Mouse (Mus musculus) heart, embryonic 12.5 days (tissue): ENCODE results near the gene Cd44. TPM values are rescaled to one million over a fixed set of nuclear protein-coding genes. Genes with fewer than 3 reads are reported as not detected.

Source experiments
- ATAC-seq: fragments of 200-750 bp; cut with Nextera tagmentation; 2 replicates; pipeline ENCODE4 v1.8.0; 2017; ENCODE audit warnings: moderate TSS enrichment, moderate library complexity; ENCODE audit not compliant: insufficient number of reproducible peaks, low FRiP score
- H3K27ac ChIP-seq: fragments of 300-500 bp; sonication (generic); 2 replicates; pipeline ENCODE4 v1.5.1; 2016; ENCODE audit warnings: mild to moderate bottlenecking, moderate library complexity; ENCODE audit not compliant: poor library complexity, severe bottlenecking
- H3K27me3 ChIP-seq: fragments of 300-500 bp; sonication (generic); replicated peaks from 2 replicates; pipeline ENCODE4 v1.6.1; 2016; ENCODE audit warnings: mild to moderate bottlenecking, moderate library complexity
- H3K36me3 ChIP-seq: fragments of 300-500 bp; sonication (generic); 2 replicates; pipeline ENCODE4 v1.6.1; 2016; ENCODE audit warnings: mild to moderate bottlenecking, moderate library complexity
- H3K4me1 ChIP-seq: fragments of 300-500 bp; sonication (generic); replicated peaks from 2 replicates; pipeline ENCODE4 v1.6.1; 2016; ENCODE audit warnings: mild to moderate bottlenecking
- H3K4me2 ChIP-seq: fragments of 300-500 bp; sonication (generic); 2 replicates; pipeline ENCODE4 v1.6.1; 2016; ENCODE audit warnings: mild to moderate bottlenecking, moderate library complexity
- H3K4me3 ChIP-seq: fragments of 300-500 bp; sonication (generic); 2 replicates; pipeline ENCODE4 v1.5.1; 2016; ENCODE audit warnings: mild to moderate bottlenecking
- H3K9ac ChIP-seq: fragments of 300-500 bp; sonication (generic); 2 replicates; pipeline ENCODE4 v1.6.1; 2016; ENCODE audit warnings: mild to moderate bottlenecking, moderate library complexity
- H3K9me3 ChIP-seq: fragments of 300-500 bp; sonication (generic); replicated peaks from 2 replicates; pipeline ENCODE4 v1.6.1; 2016; ENCODE audit warnings: mild to moderate bottlenecking, moderate library complexity
- WGBS: fragments of 180-500 bp; shearing (Covaris S2); methylation state at CpG from one replicate; pipeline ENCODE4 v1.1.7; 2016; 5-methylcytosine and 5-hydroxymethylcytosine counted together
- polyA plus RNA-seq: library from polyadenylated mRNA; unstranded; fragments of >200 nt; fragmentation: Nextera tagmentation; extraction: Ambion mirVana; gene quantifications from 2 replicates; pipeline ENCODE4 v1.2.1, GENCODE M21; 2016

Cd44 gene
- polyA plus RNA-seq, 1 experiment from 2014 or later = 30.2 TPM

DNA sequence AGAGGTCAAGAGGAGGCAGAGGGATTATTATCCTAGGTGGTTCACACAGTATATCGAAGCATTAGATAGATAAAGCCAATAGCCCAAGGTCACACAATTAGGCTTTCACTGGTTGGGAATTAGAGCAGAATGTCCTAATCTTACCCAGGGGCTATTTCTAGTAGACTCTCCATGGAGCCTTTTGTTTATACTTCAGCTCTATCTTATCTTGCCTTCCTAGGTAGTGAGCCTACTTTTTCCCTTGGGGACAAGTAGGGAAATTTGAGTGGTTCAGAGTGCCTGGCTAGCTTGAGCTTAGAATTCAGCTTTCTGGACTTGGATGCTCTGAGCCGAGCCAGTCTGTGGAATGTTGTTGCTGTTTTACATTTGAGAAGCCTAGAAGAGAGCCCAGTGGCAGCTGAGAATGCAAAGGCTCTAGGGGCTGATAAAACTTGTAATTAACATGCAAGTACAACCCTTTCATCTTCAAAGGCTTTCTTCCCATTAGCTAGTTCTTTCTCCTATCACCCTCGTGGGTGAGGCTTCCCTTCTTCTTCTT lies 12.7 kb downstream of the Cd44 start:
- no peak overlapping the region for H3K4me3 ChIP-seq
- peaks cover 52% of the 10 kb centered on the region for H3K4me1 ChIP-seq
- H3K9me3 ChIP-seq = no peaks in the 10 kb centered on the region
- 4% methylated on average over 3 of the region's 3 CpGs for WGBS
- peak; percentile 36; the same call in 1 of the 2 replicates for ATAC-seq
- H3K36me3 ChIP-seq = no peaks in the 10 kb centered on the region
- peak overlapping the region; percentile 82 for H3K27ac ChIP-seq
- H3K9ac ChIP-seq = no peak overlapping the region
- H3K4me2 ChIP-seq = peak overlapping the region; percentile 39
- H3K27me3 ChIP-seq = no peaks in the 10 kb centered on the region

DNA sequence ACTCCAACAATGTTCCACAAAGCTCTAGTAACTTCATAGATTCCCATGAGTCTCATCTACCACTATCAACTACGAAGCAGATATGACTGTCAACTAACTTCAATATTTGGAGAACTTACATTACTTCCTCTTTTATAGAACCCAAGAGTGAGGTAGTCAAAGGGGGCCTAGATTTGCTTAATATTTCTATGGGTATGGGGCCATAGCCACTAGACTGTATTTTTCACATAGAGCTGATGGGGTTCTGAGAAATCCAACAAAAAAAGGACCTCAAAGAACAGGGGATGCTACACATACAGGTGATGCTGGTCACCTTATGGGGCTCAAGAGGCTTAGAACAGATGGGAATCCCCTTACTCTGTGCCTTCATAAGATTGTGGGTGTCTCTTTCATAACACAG lies 14.3 kb downstream of the Cd44 start:
- Histone ChIP-seq H3K4me1 (peaks cover 51% of the 10 kb centered on the region), H3K27ac (no peak overlapping the region), H3K36me3 (no peaks in the 10 kb centered on the region), H3K4me3 (no peak overlapping the region), H3K9me3 (no peaks in the 10 kb centered on the region), H3K27me3 (no peaks in the 10 kb centered on the region), H3K9ac (no peak overlapping the region), H3K4me2 (no peak overlapping the region)
- WGBS = 89% methylated on average over 1 of the region's 1 CpGs
- no peak for ATAC-seq

DNA sequence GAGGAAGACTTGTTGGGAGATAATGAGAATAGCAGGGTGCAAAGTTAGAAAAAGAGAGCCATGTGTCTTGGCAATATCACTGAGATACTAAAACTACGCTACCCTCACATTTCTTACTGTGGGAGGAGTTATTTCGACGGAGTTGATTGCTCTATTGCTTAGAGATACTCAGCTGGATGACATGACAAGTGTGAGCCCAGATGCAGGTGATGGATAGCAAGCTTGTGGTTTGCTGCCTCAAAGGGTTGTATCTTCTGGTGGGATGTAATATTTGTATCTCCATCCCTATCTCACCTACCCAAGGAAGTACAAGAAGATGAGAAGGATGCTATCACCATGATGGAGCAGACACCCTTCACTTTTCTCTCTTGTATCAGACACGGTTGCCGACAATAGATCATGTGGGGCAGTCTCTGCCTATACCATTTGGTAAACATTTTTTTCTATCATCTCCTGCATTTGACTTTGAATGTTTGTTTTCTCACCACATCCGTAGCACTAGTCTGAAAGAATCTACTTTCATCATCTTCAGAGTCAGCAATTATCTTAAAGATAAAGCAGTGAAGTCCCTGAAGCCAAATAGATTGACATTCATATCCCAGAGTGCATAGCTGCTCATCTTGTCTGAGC lies 15.0 kb downstream of the Cd44 start:
- Histone ChIP-seq H3K36me3 (no peaks in the 10 kb centered on the region), H3K4me3 (no peak overlapping the region), H3K27ac (no peak overlapping the region), H3K4me1 (peaks cover 52% of the 10 kb centered on the region), H3K9ac (no peak overlapping the region), H3K9me3 (no peaks in the 10 kb centered on the region), H3K27me3 (no peaks in the 10 kb centered on the region), H3K4me2 (no peak overlapping the region)
- WGBS = 80% methylated on average over 6 of the region's 6 CpGs
- no peak for ATAC-seq

DNA sequence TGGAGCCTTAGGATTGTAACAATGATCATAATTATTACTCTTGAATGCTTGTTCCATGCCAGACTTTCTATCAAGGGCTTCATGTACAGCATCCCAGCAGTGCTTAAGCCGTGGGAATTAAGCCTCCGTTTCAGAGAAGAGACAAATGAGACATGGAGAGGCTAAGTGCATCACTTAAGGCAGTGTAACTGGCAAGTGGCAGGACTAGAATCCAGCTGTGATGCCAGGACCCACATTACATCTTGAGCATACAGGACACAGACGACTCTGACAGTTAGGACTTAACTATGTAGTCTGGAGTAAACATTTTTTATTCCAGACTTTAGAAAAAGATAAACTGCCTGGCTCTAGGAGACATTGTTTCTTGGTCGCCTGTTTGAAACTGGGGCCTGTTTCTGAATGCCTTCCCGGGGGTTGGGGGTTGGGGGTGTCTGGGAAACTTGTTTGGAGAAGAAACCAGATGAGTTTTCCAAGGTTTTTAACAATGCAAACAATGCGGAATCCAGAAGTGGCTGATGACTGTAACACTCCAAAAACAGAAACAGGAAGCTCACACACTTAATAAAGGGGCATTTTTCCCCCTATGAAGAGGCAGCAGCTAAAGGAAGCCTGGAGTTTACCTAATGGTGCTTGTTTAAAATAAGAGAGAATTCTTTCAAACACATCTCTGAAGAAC lies 18.7 kb downstream of the Cd44 start:
- Histone ChIP-seq H3K4me3 (no peak overlapping the region), H3K4me2 (0 out of 2 replicates have a peak overlapping the region, but pooled peaks have one; percentile 10)

DNA sequence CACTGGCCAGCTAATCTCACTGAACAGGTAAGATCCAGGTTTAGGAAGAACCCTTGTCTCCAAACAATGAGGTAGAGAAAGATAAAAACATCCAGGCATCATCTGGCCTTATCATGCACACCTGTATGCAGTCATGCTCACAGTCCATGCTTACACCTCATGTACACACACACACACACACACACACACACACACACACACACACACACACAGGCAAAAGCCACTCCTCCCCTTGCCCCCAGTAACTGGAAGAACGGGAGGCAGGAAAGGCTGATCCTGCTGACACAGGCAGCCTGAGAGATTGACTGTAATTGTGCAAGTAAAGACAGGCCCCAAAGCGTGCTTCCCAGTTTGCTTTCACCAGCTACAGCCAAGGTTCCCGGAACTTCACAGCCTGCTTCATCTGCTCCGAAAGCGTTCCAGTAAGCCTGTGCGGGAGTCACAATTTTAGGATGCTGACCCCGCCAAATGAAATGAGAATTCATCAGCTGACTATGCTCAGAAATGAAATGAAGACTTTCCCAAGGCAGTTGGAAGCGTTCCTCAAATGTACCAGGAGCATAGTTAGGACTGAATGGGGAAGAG lies 19.4 kb downstream of the Cd44 start:
- Histone ChIP-seq H3K4me3 (no peak overlapping the region), H3K4me2 (no peak overlapping the region), H3K27me3 (no peaks in the 10 kb centered on the region), H3K9me3 (no peaks in the 10 kb centered on the region), H3K4me1 (peaks cover 44% of the 10 kb centered on the region), H3K36me3 (no peaks in the 10 kb centered on the region), H3K27ac (peak overlapping the region; percentile 71), H3K9ac (no peak overlapping the region)
- ATAC-seq = no peak
- WGBS = 59% methylated on average over 8 of the region's 8 CpGs

More for the DNA sequence above, 18.7 kb downstream of the Cd44 start:
- Histone ChIP-seq H3K27me3 (no peaks in the 10 kb centered on the region), H3K36me3 (no peaks in the 10 kb centered on the region), H3K9me3 (no peaks in the 10 kb centered on the region), H3K4me1 (peaks cover 44% of the 10 kb centered on the region), H3K9ac (no peak overlapping the region), H3K27ac (peak overlapping the region; percentile 71)
- 23% methylated on average over 6 of the region's 6 CpGs for WGBS
- no peak for ATAC-seq

DNA sequence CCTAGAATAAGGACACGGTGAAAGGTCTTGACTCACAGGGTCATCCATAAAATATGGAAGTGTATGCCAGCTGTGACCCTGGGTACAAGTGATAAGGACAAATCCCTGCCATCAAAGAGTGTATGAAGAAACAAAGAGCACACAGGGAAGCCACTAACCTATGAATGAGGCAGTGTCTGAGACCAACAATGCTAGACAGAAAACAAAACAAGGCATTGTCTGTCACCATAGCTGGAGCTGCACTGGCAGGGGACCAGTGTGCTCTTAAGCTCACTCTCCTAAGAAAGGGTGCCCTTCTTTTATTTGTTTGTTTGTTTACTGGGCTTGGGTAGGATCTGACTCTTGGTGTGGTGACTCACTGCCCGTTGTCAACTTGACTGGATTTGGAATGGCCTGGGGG lies 23.0 kb downstream of the Cd44 start:
- Histone ChIP-seq H3K9ac (no peak overlapping the region), H3K36me3 (no peaks in the 10 kb centered on the region), H3K4me3 (no peak overlapping the region), H3K4me1 (peaks cover 57% of the 10 kb centered on the region), H3K9me3 (no peaks in the 10 kb centered on the region), H3K27ac (no peak overlapping the region), H3K4me2 (no peak overlapping the region), H3K27me3 (no peaks in the 10 kb centered on the region)
- no peak for ATAC-seq
- WGBS = 49% methylated on average over 2 of the region's 2 CpGs

DNA sequence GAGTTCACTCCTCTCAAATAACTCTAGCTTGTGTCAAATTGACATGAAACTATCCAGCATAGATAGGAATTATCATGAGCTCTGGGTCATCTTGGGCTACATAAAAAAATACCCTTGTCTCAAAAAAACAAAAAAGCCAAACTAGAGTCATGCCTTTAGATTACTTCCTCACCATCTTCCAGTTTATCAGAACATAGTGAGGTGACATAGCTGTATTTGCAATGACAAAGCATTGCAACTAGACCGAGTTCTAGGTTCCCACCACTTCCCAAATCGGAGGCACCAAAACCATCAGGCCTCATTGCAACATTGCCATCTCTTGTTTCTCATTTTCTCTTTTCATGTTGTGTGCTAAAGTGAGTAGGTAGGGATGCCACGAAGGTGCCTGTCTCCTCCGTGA lies 24.0 kb downstream of the Cd44 start:
- ATAC-seq = no peak
- no peaks in the 10 kb centered on the region for H3K36me3 ChIP-seq
- no peaks in the 10 kb centered on the region for H3K27me3 ChIP-seq
- no peak overlapping the region for H3K27ac ChIP-seq
- no peaks in the 10 kb centered on the region for H3K9me3 ChIP-seq
- H3K4me2 ChIP-seq = no peak overlapping the region
- H3K9ac ChIP-seq = no peak overlapping the region
- H3K4me3 ChIP-seq = no peak overlapping the region
- WGBS = 92% methylated on average over 4 of the region's 4 CpGs
- peaks cover 47% of the 10 kb centered on the region for H3K4me1 ChIP-seq

DNA sequence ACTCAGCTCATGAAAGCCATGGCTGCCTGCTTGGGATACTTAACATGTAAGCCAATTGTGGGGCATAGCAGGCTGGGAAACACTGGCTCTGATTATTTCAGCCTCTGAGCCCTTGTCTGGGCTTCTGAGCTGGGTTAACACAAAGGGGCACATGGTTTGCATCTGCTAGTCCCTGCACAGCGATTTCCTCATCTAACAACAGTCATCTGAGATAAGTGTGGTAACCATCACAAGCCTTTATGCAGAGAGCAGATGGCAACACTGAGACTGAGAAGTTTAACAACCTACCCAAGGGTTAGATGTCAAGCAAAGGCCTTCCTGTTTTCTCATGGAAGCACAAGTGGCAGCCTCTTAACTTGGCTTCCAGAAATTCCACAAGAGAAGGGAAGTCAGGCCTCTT lies 25.3 kb downstream of the Cd44 start:
- peaks cover 48% of the 10 kb centered on the region for H3K4me1 ChIP-seq
- H3K9ac ChIP-seq = no peak overlapping the region
- 0 out of 2 replicates have a peak, but pooled peaks have one; percentile 33 for ATAC-seq
- H3K27me3 ChIP-seq = no peaks in the 10 kb centered on the region
- H3K4me2 ChIP-seq = no peak overlapping the region
- peak overlapping the region; percentile 48 for H3K27ac ChIP-seq
- 21% methylated on average over 1 of the region's 1 CpGs for WGBS
- no peak overlapping the region for H3K4me3 ChIP-seq
- no peaks in the 10 kb centered on the region for H3K9me3 ChIP-seq
- no peaks in the 10 kb centered on the region for H3K36me3 ChIP-seq

DNA sequence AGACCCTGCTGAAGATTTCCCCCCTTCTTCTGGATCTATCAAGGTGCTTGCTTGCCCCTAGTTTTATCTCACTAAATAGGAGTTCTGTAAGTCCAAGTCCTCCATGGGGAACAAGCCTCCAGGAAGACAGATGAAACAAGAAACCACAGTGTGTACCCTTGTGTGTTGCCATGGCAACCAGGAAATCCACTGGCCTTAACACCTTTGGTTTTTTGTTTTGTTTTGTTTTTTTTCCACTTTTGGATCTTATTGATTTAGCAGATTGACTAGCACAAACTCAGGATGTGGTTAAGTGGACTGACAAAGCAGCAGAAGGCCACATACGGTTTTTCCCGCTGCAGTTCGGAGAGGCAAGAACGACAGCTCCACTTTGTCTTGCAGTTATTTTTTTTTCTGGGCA lies 27.6 kb downstream of the Cd44 start:
- 65% methylated on average over 4 of the region's 4 CpGs for WGBS
- H3K27ac ChIP-seq = no peak overlapping the region
- no peaks in the 10 kb centered on the region for H3K9me3 ChIP-seq
- no peaks in the 10 kb centered on the region for H3K36me3 ChIP-seq
- ATAC-seq = no peak
- H3K9ac ChIP-seq = no peak overlapping the region
- H3K27me3 ChIP-seq = no peaks in the 10 kb centered on the region
- no peak overlapping the region for H3K4me3 ChIP-seq
- H3K4me1 ChIP-seq = peaks cover 42% of the 10 kb centered on the region
- H3K4me2 ChIP-seq = no peak overlapping the region

DNA sequence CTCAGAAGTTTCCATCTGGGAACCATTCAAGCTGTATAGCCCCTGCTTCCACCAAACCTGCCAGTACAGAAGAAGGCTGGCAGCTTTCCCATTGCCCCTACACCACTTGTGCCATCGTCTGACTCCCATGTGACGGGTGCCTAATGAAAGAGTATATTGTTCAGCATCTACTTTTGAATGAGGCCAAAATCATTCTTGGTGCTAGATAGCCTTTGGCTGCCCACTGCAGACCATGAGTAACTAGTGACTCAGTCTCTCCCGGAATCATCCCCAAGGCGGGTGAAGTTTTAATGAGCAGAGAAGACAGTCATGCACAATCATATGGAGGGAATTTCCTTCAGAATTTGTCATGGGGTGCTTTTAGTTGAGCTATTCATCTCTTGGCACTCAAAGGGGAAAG lies 28.3 kb downstream of the Cd44 start:
- Histone ChIP-seq H3K4me3 (no peak overlapping the region), H3K9me3 (no peaks in the 10 kb centered on the region), H3K4me1 (peaks cover 42% of the 10 kb centered on the region), H3K27me3 (no peaks in the 10 kb centered on the region), H3K27ac (no peak overlapping the region), H3K9ac (no peak overlapping the region), H3K4me2 (no peak overlapping the region), H3K36me3 (no peaks in the 10 kb centered on the region)
- WGBS = 71% methylated on average over 4 of the region's 4 CpGs
- no peak for ATAC-seq

DNA sequence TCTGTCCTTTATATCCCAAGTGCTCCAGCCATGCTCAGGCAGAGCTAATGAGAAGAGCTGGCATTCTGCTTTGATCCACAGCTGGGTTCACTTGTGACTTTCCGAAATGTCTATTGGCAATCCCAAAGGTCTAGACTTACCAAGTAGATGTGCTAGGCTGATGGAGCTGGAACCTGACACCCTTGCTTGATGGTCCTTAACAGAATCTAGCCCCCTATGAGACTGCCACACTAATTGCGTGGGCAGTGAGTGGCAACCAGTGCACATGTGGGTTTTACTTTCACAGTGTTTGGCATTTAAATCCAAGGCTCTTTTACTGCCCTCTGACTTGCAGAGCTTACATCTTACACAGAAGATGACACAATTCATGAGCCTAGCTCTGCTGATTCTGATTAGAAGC lies 29.0 kb downstream of the Cd44 start:
- Histone ChIP-seq H3K27me3 (no peaks in the 10 kb centered on the region), H3K4me2 (no peak overlapping the region), H3K36me3 (no peaks in the 10 kb centered on the region), H3K4me1 (peaks cover 47% of the 10 kb centered on the region), H3K9ac (no peak overlapping the region), H3K9me3 (no peaks in the 10 kb centered on the region), H3K4me3 (no peak overlapping the region), H3K27ac (no peak overlapping the region)
- no peak for ATAC-seq
- WGBS = 87% methylated on average over 2 of the region's 2 CpGs
